Mouse (Mus musculus) limb, embryonic 12.5 days (tissue): ENCODE measurements around the gene Usp10. TPM values are rescaled to one million over a fixed set of nuclear protein-coding genes. Genes with fewer than 3 reads are reported as not detected.

Source experiments
- ATAC-seq: fragments of 200-750 bp; cut with Nextera tagmentation; 2 replicates; pipeline ENCODE4 v1.8.0; 2017; ENCODE audit warnings: low read depth, moderate TSS enrichment; ENCODE audit not compliant: insufficient number of reproducible peaks, insufficient read depth, low FRiP score, low TSS enrichment
- H3K27ac ChIP-seq: fragments of 300-500 bp; sonication (generic); 2 replicates; pipeline ENCODE4 v1.5.1; 2016; ENCODE audit warnings: mild to moderate bottlenecking, moderate library complexity
- H3K27me3 ChIP-seq: fragments of 300-500 bp; sonication (generic); 2 replicates; pipeline ENCODE4 v1.6.1; 2016; ENCODE audit warnings: mild to moderate bottlenecking, moderate library complexity
- H3K36me3 ChIP-seq: fragments of 300-500 bp; sonication (generic); 2 replicates; pipeline ENCODE4 v1.6.1; 2016; ENCODE audit warnings: mild to moderate bottlenecking, moderate library complexity
- H3K4me1 ChIP-seq: fragments of 300-500 bp; sonication (generic); replicated peaks from 2 replicates; pipeline ENCODE4 v1.6.1; 2016
- H3K4me2 ChIP-seq: fragments of 300-500 bp; sonication (generic); 2 replicates; pipeline ENCODE4 v1.6.1; 2016; ENCODE audit warnings: mild to moderate bottlenecking, moderate library complexity
- H3K4me3 ChIP-seq: fragments of 300-500 bp; sonication (generic); replicated peaks from 2 replicates; pipeline ENCODE4 v1.5.1; 2016; ENCODE audit warnings: mild to moderate bottlenecking
- H3K9ac ChIP-seq: fragments of 300-500 bp; sonication (generic); replicated peaks from 2 replicates; pipeline ENCODE4 v1.6.1; 2016; ENCODE audit warnings: mild to moderate bottlenecking, moderate library complexity
- H3K9me3 ChIP-seq: fragments of 300-500 bp; sonication (generic); 2 replicates; pipeline ENCODE4 v1.6.1; 2016; ENCODE audit warnings: mild to moderate bottlenecking, moderate library complexity
- WGBS: fragments of 180-500 bp; shearing (Covaris S2); methylation state at CpG from one replicate; pipeline ENCODE4 v1.1.7; 2016; 5-methylcytosine and 5-hydroxymethylcytosine counted together
- polyA plus RNA-seq: library from polyadenylated mRNA; unstranded; fragments of >200 nt; fragmentation: Nextera tagmentation; extraction: Ambion mirVana; gene quantifications from 2 replicates; pipeline ENCODE4 v1.2.1, GENCODE M21; 2016

Usp10 gene
- polyA plus RNA-seq, 1 experiment from 2014 or later, result 153 TPM

- peaks cover 87% of the 10 kb centered on the region for H3K36me3 ChIP-seq
- H3K9me3 ChIP-seq, result no peaks in the 10 kb centered on the region
- 87% methylated on average over 7 of the region's 7 CpGs for WGBS
- no peak for ATAC-seq
- no peak overlapping the region for H3K9ac ChIP-seq
- H3K4me3 ChIP-seq, result no peak overlapping the region
- no peaks in the 10 kb centered on the region for H3K27me3 ChIP-seq
- H3K4me2 ChIP-seq, result no peak overlapping the region
- no peak overlapping the region for H3K27ac ChIP-seq
- 0 out of 2 replicates have a peak, but pooled peaks cover 2% of the 10 kb centered on the region for H3K4me1 ChIP-seq
These were observed 28.3 kb downstream of the Usp10 start for GRCm38 (mm10) chr8:119938481-119938880.

- ATAC-seq, result no peak
- Histone ChIP-seq H3K4me3 (no peak overlapping the region), H3K4me1 (0 out of 2 replicates have a peak, but pooled peaks cover 3% of the 10 kb centered on the region), H3K27ac (no peak overlapping the region), H3K36me3 (peaks cover 87% of the 10 kb centered on the region), H3K4me2 (no peak overlapping the region), H3K9me3 (no peaks in the 10 kb centered on the region), H3K27me3 (no peaks in the 10 kb centered on the region), H3K9ac (no peak overlapping the region)
- WGBS, result 90% methylated on average over 2 of the region's 2 CpGs
These were observed 29.2 kb downstream of the Usp10 start for GRCm38 (mm10) chr8:119939336-119939735.

- Histone ChIP-seq H3K9ac (no peak overlapping the region), H3K4me1 (0 out of 2 replicates have a peak, but pooled peaks cover 3% of the 10 kb centered on the region), H3K27me3 (no peaks in the 10 kb centered on the region), H3K9me3 (no peaks in the 10 kb centered on the region), H3K36me3 (peaks cover 90% of the 10 kb centered on the region), H3K4me3 (no peak overlapping the region), H3K4me2 (no peak overlapping the region), H3K27ac (no peak overlapping the region)
- ATAC-seq, result no peak
- WGBS, result 96% methylated on average over 18 of the region's 18 CpGs
These were observed 31.3 kb downstream of the Usp10 start for GRCm38 (mm10) chr8:119941471-119941870.

- Histone ChIP-seq H3K27me3 (no peaks in the 10 kb centered on the region), H3K36me3 (peaks cover 91% of the 10 kb centered on the region), H3K27ac (no peak overlapping the region), H3K9ac (no peak overlapping the region; the same call in 1 of the 2 replicates), H3K4me3 (no peak overlapping the region), H3K4me2 (no peak overlapping the region), H3K4me1 (0 out of 2 replicates have a peak, but pooled peaks cover 3% of the 10 kb centered on the region), H3K9me3 (no peaks in the 10 kb centered on the region)
- 90% methylated on average over 10 of the region's 10 CpGs for WGBS
- no peak for ATAC-seq
These were observed 33.5 kb downstream of the Usp10 start for GRCm38 (mm10) chr8:119943616-119944015.

GRCm38 (mm10) chr8:119944096-119944811, 34.1 kb downstream of the Usp10 start:
- Histone ChIP-seq H3K27ac (no peak overlapping the region), H3K9ac (no peak overlapping the region), H3K4me2 (no peak overlapping the region), H3K36me3 (peaks cover 91% of the 10 kb centered on the region), H3K4me1 (0 out of 2 replicates have a peak, but pooled peaks cover 3% of the 10 kb centered on the region), H3K9me3 (no peaks in the 10 kb centered on the region), H3K4me3 (no peak overlapping the region), H3K27me3 (no peaks in the 10 kb centered on the region)
- ATAC-seq, result 0 out of 2 replicates have a peak, but pooled peaks have one; percentile 34
- WGBS, result 63% methylated on average over 9 of the region's 9 CpGs

- no peak overlapping the region for H3K4me2 ChIP-seq
- 83% methylated on average over 8 of the region's 8 CpGs for WGBS
- no peak overlapping the region for H3K4me3 ChIP-seq
- no peak for ATAC-seq
- no peaks in the 10 kb centered on the region for H3K9me3 ChIP-seq
- H3K9ac ChIP-seq, result no peak overlapping the region
- no peak overlapping the region for H3K27ac ChIP-seq
- H3K27me3 ChIP-seq, result no peaks in the 10 kb centered on the region
- 0 out of 2 replicates have a peak, but pooled peaks cover 3% of the 10 kb centered on the region for H3K4me1 ChIP-seq
- peaks cover 97% of the 10 kb centered on the region for H3K36me3 ChIP-seq
These were observed 36.2 kb downstream of the Usp10 start for GRCm38 (mm10) chr8:119946326-119946865.

GRCm38 (mm10) chr8:119947653-119948052, 37.5 kb downstream of the Usp10 start:
- H3K27me3 ChIP-seq, result no peaks in the 10 kb centered on the region
- H3K36me3 ChIP-seq, result peaks cover 97% of the 10 kb centered on the region
- 0 out of 2 replicates have a peak overlapping the region, but pooled peaks have one; percentile 41 for H3K27ac ChIP-seq
- no peak overlapping the region for H3K9ac ChIP-seq
- no peak overlapping the region for H3K4me2 ChIP-seq
- H3K4me3 ChIP-seq, result no peak overlapping the region
- no peak for ATAC-seq
- 88% methylated on average over 19 of the region's 19 CpGs for WGBS
- peaks cover 13% of the 10 kb centered on the region for H3K4me1 ChIP-seq
- H3K9me3 ChIP-seq, result no peaks in the 10 kb centered on the region

GRCm38 (mm10) chr8:119948340-119948739, 38.2 kb downstream of the Usp10 start:
- no peak for ATAC-seq
- no peaks in the 10 kb centered on the region for H3K9me3 ChIP-seq
- 88% methylated on average over 15 of the region's 15 CpGs for WGBS
- no peak overlapping the region for H3K4me2 ChIP-seq
- H3K4me3 ChIP-seq, result no peak overlapping the region
- H3K4me1 ChIP-seq, result peaks cover 18% of the 10 kb centered on the region
- H3K27ac ChIP-seq, result no peak overlapping the region
- no peaks in the 10 kb centered on the region for H3K27me3 ChIP-seq
- H3K36me3 ChIP-seq, result peaks cover 97% of the 10 kb centered on the region
- no peak overlapping the region for H3K9ac ChIP-seq

- H3K4me2 ChIP-seq, result no peak overlapping the region
- 66% methylated on average over 7 of the region's 7 CpGs for whole genome bisulfite sequencing
- peaks cover 30% of the 10 kb centered on the region for H3K4me1 ChIP-seq
- 0 out of 2 replicates have a peak overlapping the region, but pooled peaks have one; percentile 42 for H3K27ac ChIP-seq
- no peaks in the 10 kb centered on the region for H3K27me3 ChIP-seq
- ATAC-seq, result no peak
- peaks cover 98% of the 10 kb centered on the region for H3K36me3 ChIP-seq
- H3K9ac ChIP-seq, result no peak overlapping the region
- no peaks in the 10 kb centered on the region for H3K9me3 ChIP-seq
- H3K4me3 ChIP-seq, result no peak overlapping the region
These were observed 42.1 kb downstream of the Usp10 start for GRCm38 (mm10) chr8:119952282-119952681.

- H3K9me3 ChIP-seq, result no peaks in the 10 kb centered on the region
- no peak; the same call in 1 of the 2 replicates for ATAC-seq
- peaks cover 98% of the 10 kb centered on the region for H3K36me3 ChIP-seq
- H3K4me1 ChIP-seq, result peaks cover 34% of the 10 kb centered on the region
- H3K4me3 ChIP-seq, result no peak overlapping the region
- H3K27me3 ChIP-seq, result no peaks in the 10 kb centered on the region
- WGBS, result 50% methylated on average over 5 of the region's 5 CpGs
- no peak overlapping the region for H3K27ac ChIP-seq
- no peak overlapping the region for H3K4me2 ChIP-seq
- no peak overlapping the region for H3K9ac ChIP-seq
These were observed 42.6 kb downstream of the Usp10 start for GRCm38 (mm10) chr8:119952747-119953146.

- WGBS, result 92% methylated on average over 8 of the region's 8 CpGs
- Histone ChIP-seq H3K36me3 (peaks cover 81% of the 10 kb centered on the region), H3K4me3 (no peak overlapping the region), H3K27me3 (no peaks in the 10 kb centered on the region), H3K27ac (no peak overlapping the region), H3K4me2 (no peak overlapping the region), H3K4me1 (peaks cover 40% of the 10 kb centered on the region), H3K9me3 (no peaks in the 10 kb centered on the region), H3K9ac (no peak overlapping the region)
- no peak for ATAC-seq
These were observed 45.2 kb downstream of the Usp10 start for GRCm38 (mm10) chr8:119955333-119955732.
